Mouse (Mus musculus) stomach, postnatal 0 days (tissue): Measurements from ENCODE around the gene Bcl2l1.
A peak's percentile ranks its signal among the peaks of the same experiment; 100 is the strongest.

Experiments used
- CTCF ChIP-seq: IDR thresholded peaks from 2 replicates; pipeline ENCODE4 v1.5.1; 2016; ENCODE audit warnings: antibody characterized with exemption, low read depth, mild to moderate bottlenecking, moderate library complexity
- EP300 ChIP-seq: optimal IDR thresholded peaks from 2 replicates; pipeline ENCODE3; 2016; ENCODE audit warnings: antibody characterized with exemption

DNA sequence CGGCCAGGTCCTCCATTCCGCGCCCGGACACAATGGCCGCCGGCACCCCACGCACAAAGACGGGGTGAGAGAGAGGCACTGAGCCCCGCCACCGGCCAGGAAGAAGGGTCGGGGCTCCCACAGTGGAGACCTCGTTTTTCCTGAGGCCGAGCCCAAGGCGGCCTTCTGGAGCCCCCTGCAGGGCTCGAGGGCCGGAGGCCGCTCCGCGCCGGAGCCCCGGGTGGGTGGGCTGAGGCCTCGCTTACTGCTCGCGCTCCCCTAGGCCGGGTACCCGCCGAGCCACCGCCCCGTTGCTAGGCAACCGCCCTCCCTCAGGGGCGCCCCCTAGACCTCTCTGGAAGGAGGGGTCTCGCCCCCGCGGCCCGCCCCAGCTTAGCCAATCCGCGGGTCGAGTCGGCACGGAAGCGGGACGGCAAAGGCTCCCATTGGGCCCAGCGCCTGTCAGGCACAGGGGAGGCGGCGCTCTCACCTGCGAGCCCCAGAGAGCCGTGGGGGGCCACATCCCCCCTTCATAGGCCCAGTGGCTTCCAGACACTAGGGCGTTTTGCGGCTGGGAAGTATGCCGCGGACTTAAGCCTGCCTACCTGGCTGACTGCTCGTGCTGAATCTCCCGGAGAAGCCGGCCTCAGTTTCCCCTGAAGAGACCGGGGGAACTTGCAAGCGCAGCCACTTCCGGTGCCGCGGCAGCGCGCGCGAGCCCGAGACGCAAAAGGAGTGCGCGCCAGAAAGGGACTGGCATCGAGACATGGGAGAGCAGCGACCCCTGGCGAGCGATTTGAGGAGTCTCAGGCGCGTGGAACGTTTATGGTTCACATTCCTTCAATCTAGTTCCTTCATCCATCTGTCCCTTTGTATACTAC is at the start of gene Bcl2l1:
- TF ChIP-seq CTCF (peak; percentile 98), EP300 (peak; percentile 88)
